Mouse (Mus musculus) left cerebral cortex, adult 11 months (tissue): ENCODE measurements at regions not wholly inside any gene's neighbourhood (a gene's known extent, or its start where the extent isn't known, plus 50 kb on each side); places are given as distances from the start of the nearest gene placed in this dataset.
A peak's percentile ranks its signal among the peaks of the same experiment; 100 is the strongest.
"Not testable (repeated sequence)": the region's sequence is repeated elsewhere in the genome, so short reads cannot be mapped to it uniquely, and the experiment has no call there.

Experiments
- DNase-seq: peaks from one replicate; pipeline ENCODE4 v3.0.0; 2022; ENCODE audit warnings: low spot score

- DNase-seq = no peak
These were observed 1446.9 kb downstream of the Zfp704 start for GRCm38 (mm10) chr3:8163030-8163429.

- DNase-seq = no peak
These were observed 1447.7 kb downstream of the Zfp704 start for GRCm38 (mm10) chr3:8161997-8162756.

DNA sequence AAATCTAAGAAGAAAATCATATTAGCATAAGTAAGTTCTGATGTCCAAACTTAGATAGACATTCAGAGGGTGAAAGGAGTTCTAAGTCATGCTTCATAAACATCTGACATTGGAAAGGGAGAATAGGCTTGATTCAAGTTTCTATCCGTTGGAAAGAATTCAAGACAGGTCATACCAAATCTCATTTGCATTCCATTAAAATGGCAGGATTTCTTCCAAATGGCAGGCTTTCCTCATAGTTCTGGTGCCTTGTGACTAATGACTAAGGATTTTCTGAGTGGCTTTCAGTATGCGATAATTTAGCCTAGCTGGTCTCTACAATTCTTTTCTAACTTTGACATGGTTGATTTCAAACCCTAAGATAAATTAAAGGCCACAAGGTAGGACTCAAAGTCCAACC lies 1466.9 kb downstream of the Zfp704 start:
- DNase-seq = no peak

DNA sequence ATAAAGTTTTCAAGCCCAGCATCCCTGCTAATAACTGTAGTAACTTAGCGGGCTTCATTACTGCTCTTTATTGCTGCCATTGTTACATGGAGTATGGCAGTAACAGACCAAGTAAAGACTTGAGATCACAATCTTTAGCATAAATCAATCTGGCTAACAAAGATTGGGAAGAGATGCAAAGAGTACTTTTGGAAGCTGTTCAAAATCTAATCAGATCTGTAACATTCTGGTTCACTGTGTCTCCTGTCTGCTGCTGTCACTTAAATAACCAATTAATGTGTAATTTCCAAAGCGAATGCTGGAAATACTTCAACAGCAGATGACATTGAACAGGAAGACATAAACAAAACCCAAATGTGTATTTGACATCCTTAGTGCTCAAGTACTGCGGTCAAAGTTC lies 1467.7 kb downstream of the Zfp704 start:
- no peak for DNase-seq

DNA sequence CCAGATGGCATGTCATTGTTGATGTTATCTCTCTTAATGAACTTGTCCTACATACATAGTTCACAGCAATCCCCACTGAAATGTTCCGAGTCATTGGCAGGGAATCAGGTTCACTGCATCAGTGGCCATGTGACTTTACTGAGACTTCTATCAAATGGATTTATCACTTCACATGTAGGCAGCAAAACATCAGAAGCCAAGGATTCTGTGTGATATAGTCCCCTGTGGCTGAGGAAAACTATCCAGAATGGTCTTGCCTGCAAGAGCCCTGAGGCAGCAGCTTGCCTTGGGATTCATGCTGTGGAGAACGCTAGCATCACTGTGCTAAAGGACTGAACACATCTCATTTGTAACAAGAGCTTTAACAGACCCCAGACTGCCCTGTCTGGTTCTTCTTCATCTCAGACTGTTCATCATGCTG lies 1468.2 kb downstream of the Zfp704 start:
- no peak for DNase-seq

DNA sequence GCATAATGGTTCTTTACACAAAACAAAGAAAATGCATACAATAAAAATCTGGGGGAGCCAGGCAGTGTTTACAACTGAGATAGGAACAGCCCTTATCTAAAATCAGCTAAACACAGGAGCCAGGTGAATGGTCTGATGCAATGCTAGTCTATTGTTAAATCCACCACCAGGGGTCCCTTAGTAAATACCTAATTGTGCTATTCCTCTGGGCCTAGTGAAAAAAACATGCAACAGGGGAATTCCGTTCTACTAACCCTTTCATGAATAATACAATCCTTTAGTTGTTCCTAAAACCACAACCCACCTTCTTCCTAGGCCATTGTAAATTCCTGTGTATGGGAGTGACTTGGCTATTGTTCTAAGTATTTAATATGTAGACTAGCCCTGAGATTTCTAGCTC lies 1486.2 kb downstream of the Zfp704 start:
- DNase-seq = not testable (repeated sequence)

GRCm38 (mm10) chr3:8123141-8123540 lies 1486.7 kb downstream of the Zfp704 start:
- no peak for DNase-seq

DNA sequence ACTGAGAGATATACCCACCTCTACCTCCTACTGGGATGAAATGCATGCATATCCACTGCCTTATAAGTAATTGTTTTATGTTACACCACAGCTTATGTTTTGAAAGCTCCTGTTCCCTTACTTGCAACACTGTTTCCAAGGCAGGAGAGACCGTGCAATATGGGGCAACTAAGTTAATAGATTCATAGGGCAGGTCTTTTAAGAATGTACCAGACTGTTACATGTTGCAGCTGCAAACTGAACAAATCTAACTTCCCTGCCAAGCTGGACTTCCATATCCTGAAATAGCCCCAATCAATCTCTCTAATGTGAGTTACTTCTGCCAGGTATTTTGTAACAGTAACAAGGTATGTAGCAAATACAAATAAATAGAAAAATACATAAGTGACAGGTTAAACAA lies 1478.0 kb upstream of the 1700008P02Rik start:
- no peak for DNase-seq

DNA sequence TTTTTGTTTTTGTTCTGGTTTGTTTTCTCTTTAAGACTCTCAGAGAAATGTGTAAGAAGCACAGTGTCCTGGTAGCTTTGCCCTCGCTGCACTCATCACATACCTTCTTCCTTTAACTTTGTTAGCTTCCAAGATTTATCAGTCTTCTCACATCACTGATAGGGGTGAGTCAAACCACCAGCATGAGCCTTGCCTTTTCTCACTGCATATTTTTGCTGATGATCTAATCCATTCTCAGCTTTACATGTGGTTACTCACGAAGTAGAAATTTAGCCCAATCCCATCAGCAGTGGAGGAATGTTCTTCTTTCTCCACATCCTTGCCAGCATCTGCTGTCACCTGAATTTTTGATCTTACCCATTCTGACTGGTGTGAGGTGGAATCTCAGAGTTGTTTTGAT lies 1464.5 kb upstream of the 1700008P02Rik start:
- DNase-seq = no peak

- no peak for DNase-seq
These were observed 1433.5 kb upstream of the 1700008P02Rik start for GRCm38 (mm10) chr3:8053711-8054110.

- peak; percentile 23 for DNase-seq
These were observed 1430.9 kb upstream of the 1700008P02Rik start for GRCm38 (mm10) chr3:8051167-8051566.

DNA sequence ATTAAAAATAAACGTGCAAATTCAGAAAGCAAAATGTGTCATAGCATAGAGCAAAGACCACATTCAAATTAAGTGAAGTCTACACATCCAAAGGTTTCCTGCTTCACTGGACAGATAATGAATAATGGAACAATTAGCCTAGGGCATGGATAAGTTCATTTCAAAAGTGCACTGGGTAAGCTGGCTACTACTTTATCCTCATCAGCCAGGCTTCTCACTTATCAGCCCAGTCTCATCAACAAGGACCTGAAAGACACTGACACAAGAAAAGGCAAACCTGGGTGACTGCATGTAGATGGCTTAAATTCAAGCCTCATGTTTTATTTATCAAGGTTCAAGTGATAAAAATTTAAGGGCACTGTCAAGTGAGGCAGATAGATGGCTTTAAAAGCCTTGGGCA lies 1429.5 kb upstream of the 1700008P02Rik start:
- DNase-seq = no peak

DNA sequence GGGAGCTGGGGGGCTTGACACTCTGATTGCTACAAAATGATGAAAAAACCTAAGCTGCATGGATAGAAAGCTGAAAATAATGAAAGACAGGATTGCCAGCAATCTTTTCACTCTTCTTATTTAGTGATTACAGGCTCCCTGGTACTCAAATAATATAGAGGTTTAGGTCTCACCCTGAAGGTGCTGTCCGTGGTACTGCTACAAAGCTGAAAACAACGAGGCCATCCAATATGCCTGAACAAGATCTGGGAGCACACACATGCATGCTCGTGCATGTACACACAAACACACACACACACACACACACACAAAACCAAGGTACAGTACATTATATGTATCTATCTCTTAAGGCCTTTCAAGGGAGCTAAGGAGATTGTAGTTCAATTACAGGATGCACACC lies 1426.1 kb upstream of the 1700008P02Rik start:
- DNase-seq = no peak

GRCm38 (mm10) chr3:8036697-8037096 lies 1416.5 kb upstream of the 1700008P02Rik start:
- no peak for DNase-seq

DNA sequence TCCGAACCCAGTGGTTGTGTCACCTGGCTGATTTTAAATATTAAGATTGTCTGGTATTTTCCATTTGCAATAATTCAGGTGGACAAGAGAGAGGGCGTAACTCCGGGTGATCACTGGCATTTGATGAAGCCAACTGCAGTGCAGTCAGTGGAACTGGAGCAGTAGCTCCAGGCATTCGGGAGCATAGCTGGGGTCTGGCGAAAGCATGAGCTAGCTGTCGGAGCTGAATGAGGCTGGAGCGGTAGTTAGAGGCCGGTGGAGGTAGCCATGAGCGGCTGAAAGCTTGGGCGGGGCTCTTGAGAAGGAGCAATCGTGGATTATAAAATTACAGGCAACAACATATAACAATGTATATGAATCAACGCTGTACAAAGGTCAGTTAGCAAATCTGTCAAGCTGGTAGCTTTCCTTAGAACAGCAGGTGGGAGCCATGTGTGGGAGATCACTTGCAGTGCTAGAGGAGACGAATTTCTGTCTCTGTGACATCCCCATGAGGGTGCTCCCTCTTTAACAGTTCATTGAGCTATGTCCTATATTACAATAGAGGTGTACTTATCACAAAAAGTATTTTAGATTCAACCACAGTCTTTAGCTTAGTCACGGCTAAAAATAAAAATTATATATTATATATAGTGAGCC lies 1415.0 kb upstream of the 1700008P02Rik start:
- no peak for DNase-seq

DNA sequence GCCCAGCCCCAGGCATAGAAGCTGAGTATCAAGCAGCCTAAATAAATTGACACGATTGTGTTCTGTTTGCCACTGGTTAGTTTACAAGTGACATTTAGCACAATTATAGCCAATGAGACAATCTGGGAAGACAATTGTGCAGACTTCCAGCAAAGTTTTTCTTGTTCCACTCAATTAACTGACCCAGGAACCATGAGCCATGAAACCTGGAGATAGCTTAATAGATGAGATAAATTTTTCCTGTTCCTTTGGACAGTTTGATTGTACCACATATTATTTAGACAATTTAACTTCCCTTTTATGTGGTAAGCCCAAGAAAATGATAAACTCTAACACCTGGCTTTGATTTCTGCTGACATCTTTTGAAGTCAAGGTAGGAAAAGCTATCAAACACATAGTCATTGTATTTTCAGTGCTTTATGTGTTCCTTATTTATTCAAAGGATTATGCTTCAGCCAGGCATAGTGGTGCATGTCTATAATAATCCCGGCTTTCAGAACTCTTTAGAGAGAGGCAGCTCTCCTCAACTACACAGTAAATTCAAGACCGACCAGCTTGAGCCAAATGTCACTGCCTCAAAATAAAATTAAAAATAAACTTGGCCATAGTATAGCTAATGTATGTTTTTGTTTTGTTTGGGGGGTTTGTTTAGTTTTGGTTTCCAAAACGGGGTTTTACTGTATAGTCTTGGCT lies 1406.2 kb upstream of the 1700008P02Rik start:
- no peak for DNase-seq

- DNase-seq = no peak
These were observed 1402.4 kb upstream of the 1700008P02Rik start for GRCm38 (mm10) chr3:8022654-8023053.

DNA sequence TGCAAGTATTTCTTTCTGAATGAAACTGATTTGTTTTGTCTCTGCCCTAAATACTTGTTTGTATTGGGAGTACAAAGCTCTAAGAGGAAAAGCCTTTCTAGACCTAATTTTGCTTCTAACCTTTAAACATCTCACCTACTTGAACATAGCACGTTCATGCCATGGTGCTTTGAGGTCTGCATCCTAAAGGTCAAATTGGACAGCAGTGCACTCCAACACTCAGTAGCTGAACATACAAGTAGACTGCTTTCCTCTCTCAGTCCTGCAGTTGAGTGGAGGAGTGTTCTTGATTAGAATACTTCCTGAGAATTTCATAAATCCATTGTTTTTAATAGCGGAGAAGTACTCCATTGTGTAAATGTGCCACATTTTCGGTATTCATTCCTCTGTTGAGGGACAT lies 1397.2 kb upstream of the 1700008P02Rik start:
- DNase-seq = no peak

- DNase-seq = no peak
These were observed 1396.7 kb upstream of the 1700008P02Rik start for GRCm38 (mm10) chr3:8016945-8017344.

GRCm38 (mm10) chr3:8009966-8010365 lies 1389.7 kb upstream of the 1700008P02Rik start:
- no peak for DNase-seq

GRCm38 (mm10) chr3:8006708-8007395 lies 1386.6 kb upstream of the 1700008P02Rik start:
- DNase-seq = no peak

- DNase-seq = no peak
These were observed 1386.0 kb upstream of the 1700008P02Rik start for GRCm38 (mm10) chr3:8006273-8006672.

DNA sequence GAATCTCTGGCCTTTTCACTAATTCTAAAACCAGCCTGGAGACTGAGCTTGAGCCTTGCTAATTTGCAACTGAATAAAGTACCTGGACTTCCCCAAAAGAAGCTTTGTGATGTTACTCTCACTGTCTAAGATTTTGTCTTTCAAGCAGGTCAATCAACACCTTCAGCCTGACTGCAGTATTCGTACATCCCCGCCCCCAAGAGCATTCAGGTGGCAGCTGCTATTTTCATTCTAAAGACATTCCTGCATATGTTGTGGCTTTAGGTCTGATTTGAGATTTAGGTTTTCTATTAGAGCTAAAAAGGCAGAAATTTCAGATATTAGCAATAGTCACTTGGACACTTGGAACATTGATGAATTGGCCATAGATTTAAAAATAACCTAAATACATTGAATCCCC lies 1385.4 kb upstream of the 1700008P02Rik start:
- not testable (repeated sequence) for DNase-seq
